Mouse (Mus musculus) CD4-positive helper T cell, adult 2 months (primary cell): Measurements from ENCODE around the gene Osbpl6.

ENCODE experiments used
- DNase-seq: peaks from one replicate; pipeline ENCODE4 v3.0.0-alpha.2; 2012; ENCODE audit warnings: low read depth, missing footprints, low spot score

Osbpl6 gene

DNA sequence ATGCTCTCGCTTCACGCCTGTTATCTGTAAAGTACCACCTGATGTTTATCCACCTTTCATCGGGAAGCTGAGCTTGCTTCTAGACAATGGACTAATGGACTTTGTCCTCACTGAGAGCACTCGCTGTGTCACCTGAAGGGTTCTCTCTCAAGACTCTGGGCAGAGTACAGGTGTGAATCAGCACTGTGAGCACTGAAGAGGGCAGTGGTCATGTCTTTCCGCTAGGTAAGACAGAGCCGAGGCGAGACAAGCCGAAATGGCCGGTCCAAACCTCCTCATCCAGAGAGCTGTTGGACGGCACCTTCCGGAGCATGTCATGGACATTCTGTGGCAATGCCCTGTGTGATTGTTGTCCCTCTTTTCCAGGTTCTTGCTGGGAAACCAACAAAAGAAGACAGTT lies 92.6 kb downstream of the Osbpl6 start:
- no peak for DNase-seq

DNA sequence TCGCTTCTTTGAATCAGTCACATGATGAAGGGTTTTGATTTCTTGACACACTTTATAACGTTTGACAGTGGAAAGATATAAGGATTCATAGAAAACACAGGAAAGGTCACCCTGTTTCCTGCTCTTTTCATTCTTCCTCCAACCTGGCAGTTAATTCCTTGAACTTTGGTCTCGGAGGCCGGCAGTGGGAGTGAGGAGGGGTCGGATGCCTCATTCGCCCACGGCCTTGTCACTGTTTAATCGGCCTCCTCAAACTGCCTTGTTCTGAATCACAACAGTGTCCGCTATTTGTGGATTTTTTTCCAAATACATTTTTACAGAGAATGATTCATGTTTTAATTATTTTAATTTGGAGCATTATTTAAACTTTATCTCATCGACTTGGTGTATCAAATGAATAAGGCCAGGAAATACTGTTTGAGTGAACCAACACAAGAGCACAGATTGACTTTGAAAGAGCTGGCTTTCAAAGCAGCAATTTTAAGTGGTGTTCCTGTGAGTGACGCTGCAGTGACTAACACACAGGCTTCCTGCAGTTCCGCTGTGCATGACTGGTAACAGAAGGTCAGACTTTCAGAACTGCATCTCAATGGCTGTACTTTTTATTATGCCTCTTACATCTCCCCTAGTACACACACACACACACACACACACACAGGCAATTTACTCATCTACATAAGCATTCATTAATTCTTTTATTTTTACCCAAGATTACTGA lies 98.0 kb downstream of the Osbpl6 start:
- DNase-seq = no peak

- no peak for DNase-seq
Observed at GRCm38 (mm10) chr2:76504989-76505388, 98.7 kb downstream of the Osbpl6 start.

DNA sequence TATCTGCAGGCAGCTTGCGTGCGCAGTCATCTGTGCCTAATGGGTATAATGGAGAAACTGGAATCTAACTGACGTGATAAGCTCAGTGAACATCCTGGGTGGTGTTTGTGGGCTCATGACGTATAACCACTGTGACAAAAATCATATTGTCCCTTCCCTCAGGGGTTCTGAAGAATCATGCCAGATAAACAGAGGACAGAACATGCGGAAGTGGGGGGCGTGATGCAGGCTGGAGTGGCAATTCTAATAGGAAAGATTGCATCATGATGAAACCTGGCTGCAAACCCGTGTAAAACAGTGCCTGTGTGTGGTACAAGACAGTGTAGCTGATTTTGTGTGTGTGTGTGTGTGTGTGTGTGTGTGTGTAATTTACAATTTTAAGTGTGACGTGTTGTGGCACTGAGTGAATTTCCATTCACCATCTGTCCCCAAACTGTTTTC lies 105.0 kb downstream of the Osbpl6 start:
- DNase-seq = no peak

GRCm38 (mm10) chr2:76512133-76512532 lies 105.8 kb downstream of the Osbpl6 start:
- no peak for DNase-seq

- DNase-seq = no peak
Observed at GRCm38 (mm10) chr2:76512888-76513287, 106.6 kb downstream of the Osbpl6 start.

- DNase-seq = no peak
Observed at GRCm38 (mm10) chr2:76513296-76513695, 107.0 kb downstream of the Osbpl6 start.

DNA sequence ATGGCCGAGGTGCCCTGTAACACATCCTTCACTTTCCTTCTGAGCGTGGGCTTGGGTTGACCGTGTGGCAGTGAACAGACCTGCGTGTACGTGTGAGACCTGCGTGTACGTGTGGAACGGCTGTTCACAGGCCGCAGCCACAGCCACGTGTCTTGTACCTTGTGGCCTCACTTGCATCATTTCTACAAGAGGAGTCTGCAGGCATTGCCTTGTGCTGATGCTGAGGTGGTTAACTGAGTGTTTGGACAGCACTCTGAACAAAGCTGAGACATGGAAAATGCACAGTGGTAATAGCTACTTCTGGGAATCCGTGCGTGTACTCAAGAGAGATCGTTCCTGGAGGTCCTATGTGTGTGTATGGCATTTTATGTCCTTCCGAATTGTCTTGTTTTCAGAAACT lies 111.2 kb downstream of the Osbpl6 start:
- DNase-seq = no peak

GRCm38 (mm10) chr2:76518407-76519063 lies 112.2 kb downstream of the Osbpl6 start:
- DNase-seq = no peak

DNA sequence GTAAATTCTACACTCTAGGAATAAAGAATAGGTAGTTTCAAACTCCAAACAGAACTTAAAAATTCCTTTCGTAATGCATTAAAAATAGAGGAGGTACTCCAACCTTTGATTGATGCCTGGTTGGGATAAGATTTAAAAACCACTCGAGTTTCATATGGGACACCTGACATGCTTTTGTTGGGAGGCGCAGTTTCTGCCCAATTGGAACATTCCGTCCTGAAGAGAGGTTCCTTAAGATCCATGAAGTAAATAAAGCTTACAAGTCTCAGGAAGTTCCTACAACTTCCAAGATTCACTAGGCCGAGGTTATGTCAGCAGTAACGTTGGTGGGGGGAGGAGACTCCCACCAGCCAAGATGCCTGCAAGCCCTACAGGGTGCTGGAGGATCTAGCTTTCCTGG lies 115.3 kb downstream of the Osbpl6 start:
- no peak for DNase-seq

DNA sequence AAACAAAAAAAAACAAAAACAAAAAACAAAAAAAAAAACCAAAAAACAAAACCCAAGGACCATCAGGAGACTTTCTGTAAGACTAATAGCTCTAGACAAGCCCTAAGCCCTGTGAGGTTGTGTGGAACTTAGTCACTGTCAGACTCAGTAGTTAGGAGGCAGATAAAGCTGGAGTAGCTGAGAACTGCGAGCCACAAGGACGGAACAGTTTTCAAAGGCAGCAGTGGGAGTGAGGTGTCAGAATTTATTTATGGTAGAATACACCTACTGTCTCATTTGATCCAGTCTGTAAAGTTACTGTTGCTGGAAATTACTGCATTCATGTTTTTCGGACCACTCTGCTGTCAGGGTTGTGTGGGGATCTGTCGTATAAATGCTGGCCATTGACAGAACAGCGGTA lies 118.1 kb downstream of the Osbpl6 start:
- no peak for DNase-seq

- no peak for DNase-seq
Observed at GRCm38 (mm10) chr2:76525645-76526044, 119.3 kb downstream of the Osbpl6 start.

GRCm38 (mm10) chr2:76532490-76533126 lies 126.3 kb downstream of the Osbpl6 start:
- no peak for DNase-seq

- DNase-seq = no peak
Observed at GRCm38 (mm10) chr2:76534932-76535331, 128.6 kb downstream of the Osbpl6 start.

DNA sequence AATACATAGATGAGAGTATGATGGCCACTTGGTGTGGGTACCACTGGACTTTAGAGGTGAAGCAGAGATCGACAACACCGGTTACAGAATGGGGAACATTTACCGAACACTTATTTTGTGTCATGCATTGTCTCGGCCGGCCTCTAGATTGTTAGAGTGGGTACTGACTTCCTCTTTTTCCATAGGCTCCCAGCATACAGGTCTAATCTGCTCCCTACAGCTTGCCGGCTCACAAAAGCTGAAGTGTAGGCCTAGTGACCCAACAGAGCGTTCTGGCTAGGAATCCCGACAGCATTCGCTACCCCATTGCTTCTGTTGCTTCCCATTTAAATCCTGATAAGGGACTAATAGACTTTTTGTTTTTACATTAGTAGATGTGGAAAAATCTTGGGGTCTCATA lies 135.6 kb downstream of the Osbpl6 start:
- no peak for DNase-seq

- DNase-seq = no peak
Observed at GRCm38 (mm10) chr2:76542921-76543320, 136.6 kb downstream of the Osbpl6 start.

- no peak for DNase-seq
Observed at GRCm38 (mm10) chr2:76545539-76545938, 139.2 kb downstream of the Osbpl6 start.

GRCm38 (mm10) chr2:76548171-76548570 lies 141.9 kb downstream of the Osbpl6 start:
- DNase-seq = no peak

- no peak for DNase-seq
Observed at GRCm38 (mm10) chr2:76548836-76549235, 142.5 kb downstream of the Osbpl6 start.

- no peak for DNase-seq
Observed at GRCm38 (mm10) chr2:76549316-76549715, 143.0 kb downstream of the Osbpl6 start.

DNA sequence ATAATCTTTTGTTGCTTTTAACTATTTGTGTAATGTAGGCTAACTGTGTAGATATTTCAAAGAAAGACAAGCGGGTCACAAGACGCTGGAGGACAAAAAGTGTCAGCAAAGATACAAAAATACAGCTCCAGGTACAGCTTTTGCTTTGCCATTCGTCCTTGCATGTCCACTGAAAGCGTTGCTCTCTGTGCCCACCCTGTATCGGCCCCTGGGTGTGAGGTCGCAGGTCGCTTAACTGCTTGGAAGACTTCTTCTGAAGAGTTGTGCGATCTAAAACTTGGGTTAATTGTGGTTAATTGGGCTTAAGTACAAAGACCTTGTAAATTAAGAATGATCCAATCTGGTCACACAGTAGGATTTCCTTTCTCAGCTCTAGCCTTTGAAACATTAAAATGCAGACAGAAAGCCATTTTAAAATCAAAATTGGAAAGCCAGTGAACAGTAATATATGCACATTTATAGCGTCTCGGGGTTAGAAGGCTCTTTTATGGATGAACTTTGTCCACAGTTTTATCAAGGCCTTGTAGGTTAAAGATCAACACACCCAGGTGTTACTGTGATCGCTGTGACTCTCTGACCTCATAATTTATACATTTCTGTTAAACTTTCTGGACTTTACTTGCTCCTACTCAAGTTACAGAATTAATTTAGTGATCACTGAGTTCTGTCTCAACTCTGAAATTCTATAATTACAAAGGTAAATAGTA lies 149.7 kb downstream of the Osbpl6 start:
- no peak for DNase-seq

DNA sequence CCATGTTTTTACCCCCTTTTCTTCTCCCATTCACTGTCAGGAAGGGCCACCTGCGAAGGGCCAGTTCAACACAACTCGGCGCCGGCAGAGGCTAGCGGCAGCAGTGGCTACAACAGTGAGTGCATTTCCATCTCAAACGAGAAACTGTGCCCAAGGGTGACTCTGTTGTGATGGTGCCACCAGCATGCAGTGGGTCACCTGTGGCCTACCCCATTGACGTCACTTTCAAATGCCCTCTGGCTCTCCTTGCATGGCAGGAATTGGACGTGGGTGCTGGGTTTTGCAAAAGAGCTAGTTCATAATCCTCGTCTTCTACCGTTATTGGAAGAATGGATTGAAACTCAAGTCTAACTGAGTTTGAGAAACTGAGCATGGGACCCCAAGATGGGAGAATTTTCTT lies 153.8 kb downstream of the Osbpl6 start:
- DNase-seq = no peak
